Mouse (Mus musculus) liver, embryonic 16.5 days (tissue): ENCODE data around the gene Cnbd2. TPM values are rescaled to one million over a fixed set of nuclear protein-coding genes. Genes with fewer than 3 reads are reported as not detected.

ENCODE experiments used
- ATAC-seq: fragments of 200-750 bp; cut with Nextera tagmentation; 2 replicates; pipeline ENCODE4 v1.8.0; 2017; ENCODE audit warnings: low read depth, mild to moderate bottlenecking, moderate number of reproducible peaks, moderate library complexity
- H3K27ac ChIP-seq: fragments of 300-500 bp; sonication (generic); 2 replicates; pipeline ENCODE4 v1.5.1; 2014; ENCODE audit warnings: mild to moderate bottlenecking, low read length
- H3K27me3 ChIP-seq: fragments of 300-500 bp; sonication (generic); 2 replicates; pipeline ENCODE4 v1.6.1; 2014; ENCODE audit warnings: low read depth, low read length, mixed read lengths; ENCODE audit not compliant: control insufficient read depth, insufficient read depth
- H3K36me3 ChIP-seq: fragments of 300-500 bp; sonication (generic); 2 replicates; pipeline ENCODE4 v1.6.1; 2014; ENCODE audit warnings: mild to moderate bottlenecking; ENCODE audit not compliant: control insufficient read depth, insufficient read depth
- H3K4me1 ChIP-seq: fragments of 300-500 bp; sonication (generic); 2 replicates; pipeline ENCODE4 v1.6.1; 2014; ENCODE audit warnings: low read depth, low read length, mixed read lengths; ENCODE audit not compliant: control insufficient read depth
- H3K4me2 ChIP-seq: fragments of 300-500 bp; sonication (generic); 2 replicates; pipeline ENCODE4 v1.6.1; 2014; ENCODE audit warnings: low read depth, low read length, mixed read lengths
- H3K4me3 ChIP-seq: fragments of 300-500 bp; sonication (generic); 2 replicates; pipeline ENCODE4 v1.5.1; 2014; ENCODE audit warnings: low read depth, mild to moderate bottlenecking, low read length
- H3K9ac ChIP-seq: fragments of 300-500 bp; sonication (generic); 2 replicates; pipeline ENCODE4 v1.6.1; 2014; ENCODE audit warnings: low read depth, low read length
- H3K9me3 ChIP-seq: fragments of 300-500 bp; sonication (generic); replicated peaks from 2 replicates; pipeline ENCODE4 v1.6.1; 2016; ENCODE audit warnings: low read length; ENCODE audit not compliant: control insufficient read depth
- WGBS: fragments of 180-500 bp; shearing (Covaris S2); extraction: QIAGEN DNeasy Blood & Tissue Kit; methylation state at CpG from one replicate; pipeline ENCODE4 v1.1.7; 2014; ENCODE audit not compliant: insufficient replicate concordance; 5-methylcytosine and 5-hydroxymethylcytosine counted together
- polyA plus RNA-seq: library from polyadenylated mRNA; unstranded; fragments of >200 nt; fragmentation: Nextera tagmentation; extraction: Ambion mirVana; gene quantifications from 2 replicates; pipeline ENCODE4 v1.2.1, GENCODE M21; 2015

Cnbd2 gene
- polyA plus RNA-seq, 1 experiment from 2014 or later: 1.9 TPM

DNA sequence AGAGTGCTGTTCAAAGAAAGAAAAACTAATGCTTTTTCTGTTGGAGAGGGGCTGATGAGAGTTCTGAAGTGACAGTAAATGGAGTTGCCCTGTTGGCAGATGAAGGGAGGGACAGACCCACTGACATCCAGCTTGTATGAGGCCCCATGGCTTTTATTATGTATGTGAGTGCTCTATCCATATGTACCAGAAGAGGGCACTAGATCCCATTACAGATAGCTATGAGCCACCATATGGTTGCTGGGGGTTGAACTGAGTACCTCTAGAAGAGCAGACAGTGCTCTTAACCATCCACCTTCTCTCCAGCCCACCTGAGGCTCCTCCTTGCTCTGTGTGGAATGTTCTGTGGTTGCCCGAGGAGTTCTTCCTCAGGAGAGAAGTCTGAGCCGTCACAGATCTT, 6.3 kb upstream of the Cnbd2 start:
- Histone ChIP-seq H3K36me3 (peaks cover 7% of the 10 kb centered on the region; the same call in 1 of the 2 replicates), H3K27me3 (no peaks in the 10 kb centered on the region), H3K9me3 (no peaks in the 10 kb centered on the region), H3K4me1 (peaks cover 5% of the 10 kb centered on the region), H3K9ac (no peak overlapping the region), H3K4me2 (no peak overlapping the region), H3K4me3 (no peak overlapping the region), H3K27ac (no peak overlapping the region)
- WGBS: 65% methylated on average over 2 of the region's 2 CpGs
- no peak for ATAC-seq

DNA sequence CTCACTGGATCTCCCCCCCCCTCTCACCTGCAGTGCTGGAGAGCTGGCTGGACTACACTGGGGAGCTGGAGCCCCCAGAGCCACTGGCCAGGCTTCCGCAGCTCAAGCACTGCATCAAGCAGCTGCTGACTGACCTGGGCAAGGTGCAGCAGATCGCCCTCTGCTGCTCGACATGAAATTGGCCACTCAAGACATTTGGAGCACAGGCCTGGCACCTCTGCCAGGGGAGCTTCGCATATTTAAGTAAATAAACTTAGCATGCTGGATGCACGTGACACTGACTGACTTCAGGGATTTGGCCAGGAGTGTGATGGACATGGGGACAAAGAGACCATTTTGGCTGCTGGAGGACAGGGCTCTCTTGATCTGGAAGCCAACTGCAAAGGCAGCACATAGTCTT, 4.8 kb upstream of the Cnbd2 start:
- Histone ChIP-seq H3K4me2 (no peak overlapping the region), H3K27ac (no peak overlapping the region), H3K4me3 (no peak overlapping the region), H3K9me3 (no peaks in the 10 kb centered on the region), H3K9ac (no peak overlapping the region), H3K36me3 (peaks cover 7% of the 10 kb centered on the region; the same call in 1 of the 2 replicates), H3K4me1 (peaks cover 8% of the 10 kb centered on the region), H3K27me3 (no peaks in the 10 kb centered on the region)
- no peak for ATAC-seq
- 62% methylated on average over 5 of the region's 5 CpGs for WGBS

DNA sequence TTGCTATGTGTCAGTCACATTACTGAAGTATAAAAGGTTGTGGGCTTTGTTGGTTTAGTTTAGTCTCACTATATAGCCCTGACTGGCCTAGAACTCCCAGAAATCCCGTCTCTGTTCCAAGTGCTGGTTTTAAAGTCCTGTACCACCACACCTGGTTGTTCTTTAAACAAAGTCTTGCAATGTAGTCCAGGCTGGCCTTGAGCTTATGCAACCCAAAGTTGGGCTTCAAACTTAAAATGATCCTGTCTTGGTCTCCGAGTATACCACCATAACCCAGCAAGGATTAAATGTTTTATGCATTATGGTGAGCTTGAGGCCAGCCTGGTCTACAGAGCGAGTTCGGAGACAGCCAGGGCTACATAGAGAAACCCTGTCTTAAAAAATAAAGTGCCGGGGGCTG, 2.2 kb upstream of the Cnbd2 start:
- no peak overlapping the region for H3K4me2 ChIP-seq
- H3K27me3 ChIP-seq: no peaks in the 10 kb centered on the region
- H3K9ac ChIP-seq: no peak overlapping the region
- peaks cover 9% of the 10 kb centered on the region for H3K4me1 ChIP-seq
- H3K9me3 ChIP-seq: 0 out of 2 replicates have a peak, but pooled peaks cover 2% of the 10 kb centered on the region
- peaks cover 4% of the 10 kb centered on the region for H3K36me3 ChIP-seq
- H3K4me3 ChIP-seq: no peak overlapping the region
- no peak overlapping the region for H3K27ac ChIP-seq
- no peak for ATAC-seq
- WGBS: 79% methylated on average over 5 of the region's 5 CpGs

DNA sequence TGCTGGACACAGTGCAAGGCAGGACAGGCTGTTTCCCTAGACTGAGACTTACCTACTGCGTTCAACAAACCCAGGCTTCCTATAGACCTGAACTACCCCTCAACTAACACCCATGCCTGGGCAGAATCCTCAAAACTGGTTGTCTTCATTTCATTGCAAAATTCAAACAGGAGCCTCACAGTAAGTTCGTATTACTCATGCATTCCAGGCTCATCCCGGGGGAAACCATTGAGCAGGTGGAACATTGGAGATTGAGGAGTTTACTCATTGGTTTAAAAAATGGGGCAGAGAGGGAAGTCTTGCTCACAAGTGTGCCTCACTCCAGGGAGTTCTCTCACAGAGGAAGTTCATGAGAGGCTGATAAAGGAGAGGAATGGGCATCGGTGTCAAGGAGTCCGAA, 1.6 kb upstream of the Cnbd2 start:
- ATAC-seq: no peak
- no peak overlapping the region for H3K4me2 ChIP-seq
- peaks cover 2% of the 10 kb centered on the region; the same call in 1 of the 2 replicates for H3K36me3 ChIP-seq
- H3K27ac ChIP-seq: no peak overlapping the region
- 66% methylated on average over 5 of the region's 5 CpGs for WGBS
- H3K9me3 ChIP-seq: 0 out of 2 replicates have a peak, but pooled peaks cover 2% of the 10 kb centered on the region
- no peaks in the 10 kb centered on the region for H3K27me3 ChIP-seq
- H3K4me1 ChIP-seq: peaks cover 9% of the 10 kb centered on the region
- no peak overlapping the region for H3K4me3 ChIP-seq
- no peak overlapping the region for H3K9ac ChIP-seq

DNA sequence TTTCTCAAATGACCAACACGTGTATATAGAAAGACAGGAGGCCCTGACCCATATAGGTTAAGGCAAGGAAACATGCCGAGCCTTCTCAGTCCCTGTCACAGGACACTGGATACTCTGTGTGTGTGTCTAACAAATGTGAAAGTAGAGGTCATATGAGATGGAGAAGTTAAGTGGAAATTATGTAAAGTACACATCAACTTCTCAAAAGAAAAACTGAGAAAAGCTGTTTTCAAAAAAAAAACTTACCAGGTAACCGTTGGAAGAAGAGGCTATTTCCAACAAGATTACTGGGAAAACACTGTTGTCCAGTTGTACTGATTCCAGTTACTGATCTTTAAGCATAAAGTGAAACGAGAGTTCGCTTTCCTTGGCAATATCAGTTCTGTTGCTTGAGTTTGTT, 1.2 kb upstream of the Cnbd2 start:
- ATAC-seq: no peak
- no peak overlapping the region for H3K9ac ChIP-seq
- WGBS: 76% methylated on average over 5 of the region's 5 CpGs
- H3K36me3 ChIP-seq: peaks cover 2% of the 10 kb centered on the region; the same call in 1 of the 2 replicates
- peaks cover 9% of the 10 kb centered on the region for H3K4me1 ChIP-seq
- H3K27me3 ChIP-seq: no peaks in the 10 kb centered on the region
- peak overlapping the region; percentile 89 for H3K4me2 ChIP-seq
- no peak overlapping the region for H3K27ac ChIP-seq
- no peak overlapping the region for H3K4me3 ChIP-seq
- H3K9me3 ChIP-seq: 0 out of 2 replicates have a peak, but pooled peaks cover 2% of the 10 kb centered on the region

DNA sequence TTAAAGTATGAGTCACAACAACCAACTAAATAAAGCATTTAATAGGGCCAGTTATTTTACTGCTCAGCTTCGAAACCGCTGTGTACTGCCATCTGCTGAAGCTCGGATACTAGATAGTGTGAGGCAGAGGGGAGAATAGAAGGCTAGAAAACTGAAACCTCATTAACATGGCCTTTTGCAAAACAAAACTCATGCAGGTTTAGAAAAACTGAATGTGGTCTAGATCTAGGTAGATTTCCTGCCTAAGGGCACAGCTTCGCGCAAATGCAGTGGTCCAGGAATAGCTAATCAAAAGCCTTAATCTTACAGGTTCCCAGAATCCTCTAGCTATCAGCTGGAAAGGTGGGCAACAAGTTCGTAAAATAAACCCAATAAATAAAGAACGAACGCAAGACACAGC, 658 bp upstream of the Cnbd2 start:
- Histone ChIP-seq H3K36me3 (peaks cover 2% of the 10 kb centered on the region; the same call in 1 of the 2 replicates), H3K27me3 (no peaks in the 10 kb centered on the region), H3K9me3 (0 out of 2 replicates have a peak, but pooled peaks cover 2% of the 10 kb centered on the region), H3K4me1 (peaks cover 9% of the 10 kb centered on the region), H3K9ac (peak overlapping the region; percentile 94), H3K4me3 (peak overlapping the region; percentile 94), H3K27ac (peak overlapping the region; percentile 97), H3K4me2 (peak overlapping the region; percentile 89)
- ATAC-seq: no peak
- WGBS: 18% methylated on average over 8 of the region's 8 CpGs

DNA sequence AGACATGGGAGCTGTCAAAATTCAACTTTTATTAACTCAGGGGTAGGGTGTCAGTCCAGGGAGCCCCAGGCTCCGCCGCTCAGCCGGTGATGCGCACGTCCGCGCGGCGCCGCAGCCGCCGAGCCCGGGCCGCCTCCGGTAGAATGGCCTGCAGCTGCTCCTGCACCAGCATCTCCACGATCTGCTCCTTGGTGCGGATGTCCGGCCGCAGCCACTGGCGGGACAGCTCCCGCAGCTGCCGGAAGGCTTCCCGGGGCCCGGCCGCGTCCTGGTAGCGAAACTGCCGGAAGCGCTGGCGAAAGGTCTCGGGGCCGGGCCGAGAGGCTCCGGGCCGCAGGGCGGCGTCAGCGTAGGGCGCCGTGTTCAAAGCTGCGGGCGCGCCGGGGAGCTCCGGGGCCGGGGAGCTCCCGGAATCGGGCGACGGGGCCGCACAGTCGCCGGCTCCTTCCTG, 233 bp upstream of the Cnbd2 start:
- H3K27me3 ChIP-seq: no peaks in the 10 kb centered on the region
- H3K27ac ChIP-seq: peak overlapping the region; percentile 97
- ATAC-seq: peak; percentile 77
- H3K4me1 ChIP-seq: peaks cover 9% of the 10 kb centered on the region
- H3K4me3 ChIP-seq: peak overlapping the region; percentile 94
- H3K36me3 ChIP-seq: peaks cover 2% of the 10 kb centered on the region; the same call in 1 of the 2 replicates
- WGBS: under 1% methylated on average over 51 of the region's 53 CpGs
- peak overlapping the region; percentile 89 for H3K4me2 ChIP-seq
- 0 out of 2 replicates have a peak, but pooled peaks cover 2% of the 10 kb centered on the region for H3K9me3 ChIP-seq
- H3K9ac ChIP-seq: peak overlapping the region; percentile 94

DNA sequence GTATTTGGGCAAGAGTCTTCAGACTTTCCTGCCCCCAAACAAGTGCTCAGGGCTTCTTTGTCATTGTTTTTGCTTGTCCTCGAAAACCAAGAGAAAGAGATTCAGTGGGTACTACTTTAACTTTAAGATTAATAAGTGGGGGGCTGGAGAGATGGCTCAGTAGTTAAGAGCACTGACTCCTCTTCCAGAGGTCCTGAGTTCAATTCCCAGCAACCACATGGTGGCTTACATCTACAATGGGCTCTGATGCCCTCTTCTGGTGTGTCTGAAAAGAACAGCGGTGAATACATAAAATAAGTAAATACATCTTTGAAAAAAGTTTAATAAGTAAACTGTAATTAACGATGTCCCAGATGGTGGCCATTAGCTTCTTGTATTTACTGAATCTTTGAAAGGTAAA, 1.1 kb downstream of the Cnbd2 start:
- WGBS: 45% methylated on average over 3 of the region's 3 CpGs
- H3K9me3 ChIP-seq: 0 out of 2 replicates have a peak, but pooled peaks cover 2% of the 10 kb centered on the region

DNA sequence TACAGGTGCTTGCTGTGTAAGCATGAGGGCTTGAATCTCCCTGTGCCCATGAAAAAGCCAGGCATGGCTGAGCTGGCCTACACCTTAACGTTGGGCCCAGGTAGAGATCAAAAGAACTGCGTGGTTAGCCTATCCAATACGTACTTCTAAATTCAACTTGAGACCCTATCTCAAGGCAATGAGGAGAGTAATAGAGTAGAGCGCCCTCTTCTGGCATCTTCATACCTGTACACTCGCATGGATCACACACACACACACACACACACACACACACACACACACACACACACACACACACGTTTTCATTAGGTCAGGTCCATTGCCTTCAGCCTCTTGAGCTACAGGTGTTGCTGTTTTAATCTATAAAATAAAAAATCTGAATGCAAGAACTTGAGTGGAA, 2.7 kb downstream of the Cnbd2 start:
- Histone ChIP-seq H3K4me1 (peaks cover 9% of the 10 kb centered on the region), H3K9ac (no peak overlapping the region), H3K4me2 (no peak overlapping the region), H3K4me3 (no peak overlapping the region), H3K36me3 (peaks cover 2% of the 10 kb centered on the region; the same call in 1 of the 2 replicates), H3K27ac (no peak overlapping the region), H3K27me3 (no peaks in the 10 kb centered on the region), H3K9me3 (0 out of 2 replicates have a peak, but pooled peaks cover 2% of the 10 kb centered on the region)
- WGBS: 77% methylated on average over 6 of the region's 6 CpGs
- ATAC-seq: no peak

More for the DNA sequence above, 1.1 kb downstream of the Cnbd2 start:
- H3K27ac ChIP-seq: peak overlapping the region; percentile 97; the same call in 1 of the 2 replicates
- H3K27me3 ChIP-seq: no peaks in the 10 kb centered on the region
- H3K9ac ChIP-seq: peak overlapping the region; percentile 94; the same call in 1 of the 2 replicates
- no peak for ATAC-seq
- peaks cover 2% of the 10 kb centered on the region; the same call in 1 of the 2 replicates for H3K36me3 ChIP-seq
- H3K4me2 ChIP-seq: peak overlapping the region; percentile 89
- peak overlapping the region; percentile 94 for H3K4me3 ChIP-seq
- H3K4me1 ChIP-seq: peaks cover 9% of the 10 kb centered on the region
